Mouse (Mus musculus): ENCODE measurements around the gene Olfr1239. TPM values are rescaled to one million over a fixed set of nuclear protein-coding genes. Genes with fewer than 3 reads are reported as not detected.

The Olfr1239 gene
- polyA plus RNA-seq (2015; fragmentation: Nextera tagmentation; extraction: Ambion mirVana), result not detected in 2 replicates

DNA sequence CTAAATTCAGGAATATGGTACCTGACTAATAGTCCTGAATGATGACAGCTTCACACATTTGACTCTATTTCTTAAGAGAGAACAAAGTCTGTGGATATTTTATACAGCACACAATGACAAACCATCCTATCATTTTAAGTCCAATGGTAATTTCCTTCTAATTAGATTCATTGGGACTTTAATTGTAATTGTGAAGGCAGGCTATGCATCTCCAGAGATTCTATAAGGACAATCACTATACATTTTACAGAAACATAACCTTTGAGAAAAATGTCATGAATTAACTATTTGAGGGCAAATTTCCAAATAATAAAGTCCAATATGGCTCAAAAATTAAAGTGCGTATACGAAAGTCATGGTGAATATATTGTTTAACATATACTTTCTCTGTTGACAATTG lies at the start of gene Olfr1239:
Gene Olfr1239 (minus strand): TSS at position 101 of the 400 bp plus-strand sequence.
- no peak for ATAC-seq (replicated peaks; ENCODE audit: low FRiP score)
- no peak within 1 kb of the TSS for H3K27ac ChIP-seq
- no peaks in the 10 kb centered on the region for H3K9me3 ChIP-seq (replicated peaks)
- no peak within 1 kb of the TSS for H3K9ac ChIP-seq
- H3K27me3 ChIP-seq, result no peaks in the 10 kb centered on the region
- H3K36me3 ChIP-seq, result no peaks in the 10 kb centered on the region
- 88% methylated on average over 2 of the region's 2 CpGs for WGBS
- no peak within 1 kb of the TSS for H3K4me2 ChIP-seq
- H3K4me1 ChIP-seq, result no peaks in the 10 kb centered on the region
- H3K4me3 ChIP-seq (replicated peaks), result no peak within 1 kb of the TSS

DNA sequence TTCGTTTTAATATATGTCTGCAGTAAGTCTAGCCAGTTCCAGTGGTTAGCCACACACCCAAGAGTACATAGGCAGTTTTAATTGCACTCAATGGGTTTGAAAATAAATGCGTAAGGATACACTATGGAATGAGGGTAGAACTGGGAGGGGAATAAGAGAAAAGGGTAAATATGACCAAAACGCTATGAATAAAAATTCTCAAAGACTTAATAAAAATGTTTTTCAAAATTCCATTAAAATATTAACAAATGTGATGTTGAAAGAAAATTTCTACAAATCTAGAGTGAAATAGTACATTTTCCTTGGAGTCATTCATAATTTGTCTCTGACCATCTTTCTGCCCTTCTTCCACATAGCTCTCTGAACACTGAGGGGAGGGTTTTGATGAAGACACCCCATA lies 22.7 kb upstream of the Olfr1239 start, which contains the start of gene Olfr1240:
Gene Olfr1240 (minus strand): TSS at position 101 of the 400 bp plus-strand sequence.
- H3K27me3 ChIP-seq, result no peaks in the 10 kb centered on the region
- no peaks in the 10 kb centered on the region for H3K9me3 ChIP-seq (replicated peaks)
- no peak within 1 kb of the TSS for H3K9ac ChIP-seq
- no peak within 1 kb of the TSS for H3K4me3 ChIP-seq (replicated peaks)
- H3K4me1 ChIP-seq, result no peaks in the 10 kb centered on the region
- H3K27ac ChIP-seq, result no peak within 1 kb of the TSS
- no peaks in the 10 kb centered on the region for H3K36me3 ChIP-seq
- no peak within 1 kb of the TSS for H3K4me2 ChIP-seq
- 89% methylated on average over 3 of the region's 3 CpGs for WGBS
- ATAC-seq (replicated peaks; ENCODE audit: low FRiP score), result no peak

DNA sequence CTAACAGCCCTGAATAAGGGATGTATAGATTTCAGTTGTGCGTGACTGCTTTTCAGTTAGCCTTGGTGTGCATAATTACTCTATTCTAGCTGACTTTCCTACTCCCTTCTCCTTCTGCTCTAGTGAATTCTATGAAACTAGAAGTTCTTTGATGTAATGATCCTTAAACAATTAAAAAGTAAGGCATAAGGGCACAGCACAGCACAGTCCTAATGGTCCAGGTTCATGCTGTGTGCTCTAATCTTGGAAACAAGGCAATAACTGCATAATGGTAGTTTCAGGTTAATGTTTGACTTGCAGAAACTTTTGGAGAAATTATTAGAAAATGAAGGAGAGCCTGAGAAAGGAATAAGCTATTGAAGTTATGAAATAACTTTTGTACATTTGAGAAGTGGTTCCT lies 5.7 kb downstream of the Olfr1239 start:
- no peaks in the 10 kb centered on the region for H3K9me3 ChIP-seq (replicated peaks)
- 75% methylated on average over 1 of the region's 1 CpGs for WGBS
- ATAC-seq (replicated peaks; ENCODE audit: low FRiP score), result peak; percentile 82

DNA sequence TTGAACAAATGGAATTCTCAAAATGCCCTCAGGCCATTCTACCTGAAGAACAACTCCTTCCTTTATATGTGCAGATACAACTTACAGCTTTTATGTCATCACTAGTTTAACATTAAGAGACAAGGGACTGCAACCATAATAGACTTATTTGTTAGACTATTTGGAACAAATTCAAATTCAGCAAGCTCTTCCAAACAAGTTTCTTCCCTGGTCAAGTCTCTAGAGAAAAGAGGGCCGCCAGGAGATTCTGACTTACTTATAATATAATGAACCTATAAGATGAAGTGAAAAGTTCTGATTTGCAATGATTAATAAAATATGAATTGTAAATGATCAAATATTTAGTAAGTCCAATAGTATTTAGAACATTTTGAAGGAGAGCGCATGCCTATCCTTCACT lies 10.6 kb downstream of the Olfr1239 start, which contains the start of gene Olfr1238:
Gene Olfr1238 (minus strand): TSS at position 101 of the 400 bp plus-strand sequence.
- H3K27me3 ChIP-seq, result no peaks in the 10 kb centered on the region
- 93% methylated on average over 2 of the region's 2 CpGs for WGBS
- no peaks in the 10 kb centered on the region for H3K36me3 ChIP-seq
- no peaks in the 10 kb centered on the region for H3K4me1 ChIP-seq
- no peak within 1 kb of the TSS for H3K4me3 ChIP-seq (replicated peaks)
- no peaks in the 10 kb centered on the region for H3K9me3 ChIP-seq (replicated peaks)
- H3K4me2 ChIP-seq, result no peak within 1 kb of the TSS
- no peak within 1 kb of the TSS for H3K27ac ChIP-seq
- no peak for ATAC-seq (replicated peaks; ENCODE audit: low FRiP score)
- no peak within 1 kb of the TSS for H3K9ac ChIP-seq

More for the DNA sequence above, 5.7 kb downstream of the Olfr1239 start:
- no peak overlapping the region for H3K4me3 ChIP-seq (replicated peaks)
- H3K27ac ChIP-seq, result no peak overlapping the region
- no peaks in the 10 kb centered on the region for H3K27me3 ChIP-seq
- H3K4me1 ChIP-seq, result no peaks in the 10 kb centered on the region
- no peak overlapping the region for H3K4me2 ChIP-seq
- H3K9ac ChIP-seq, result no peak overlapping the region
- H3K36me3 ChIP-seq, result no peaks in the 10 kb centered on the region

DNA sequence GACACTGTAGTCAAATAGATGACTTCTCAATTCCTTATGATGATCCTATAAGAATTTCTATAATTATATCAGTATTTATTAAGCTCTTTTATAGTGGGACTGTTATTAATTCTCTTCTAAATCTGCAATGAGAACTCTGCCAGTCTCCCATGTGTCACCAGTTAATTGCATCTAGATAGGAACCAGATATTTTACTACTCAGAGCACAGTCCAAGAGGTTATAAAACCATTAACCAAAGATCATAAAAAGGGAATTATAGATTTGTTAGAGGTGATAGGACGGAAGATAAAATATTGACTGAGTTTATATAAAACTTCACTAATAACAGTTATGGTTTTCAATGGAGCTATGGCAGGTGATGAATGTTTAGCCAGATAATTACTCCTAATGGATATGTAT lies 19.3 kb downstream of the Olfr1239 start:
- H3K4me3 ChIP-seq (replicated peaks), result no peak overlapping the region
- no peak for ATAC-seq (replicated peaks; ENCODE audit: low FRiP score)
- no peaks in the 10 kb centered on the region for H3K27me3 ChIP-seq
- H3K9me3 ChIP-seq (replicated peaks), result no peaks in the 10 kb centered on the region
- no peaks in the 10 kb centered on the region for H3K36me3 ChIP-seq
- H3K27ac ChIP-seq, result no peak overlapping the region
- WGBS, result 78% methylated on average over 1 of the region's 1 CpGs
- no peak overlapping the region for H3K4me2 ChIP-seq
- no peaks in the 10 kb centered on the region for H3K4me1 ChIP-seq
- no peak overlapping the region for H3K9ac ChIP-seq

Other genes with a start within 250 kb of the Olfr1239 start
- not detected in 2 replicates for gene Olfr1225, start 245.7 kb downstream of the Olfr1239 start, polyA plus RNA-seq (2015; fragmentation: Nextera tagmentation; extraction: Ambion mirVana)
- gene Olfr1226, start 220.4 kb downstream of the Olfr1239 start, polyA plus RNA-seq (2015; fragmentation: Nextera tagmentation; extraction: Ambion mirVana), result not detected in 2 replicates
- not detected in 2 replicates for gene Olfr1228, start 166.3 kb downstream of the Olfr1239 start, polyA plus RNA-seq (2015; fragmentation: Nextera tagmentation; extraction: Ambion mirVana)
- not detected in 2 replicates for gene Olfr1229, start 132.4 kb downstream of the Olfr1239 start, polyA plus RNA-seq (2015; fragmentation: Nextera tagmentation; extraction: Ambion mirVana)
- not detected in 2 replicates for gene Olfr1230, start 123.1 kb downstream of the Olfr1239 start, polyA plus RNA-seq (2015; fragmentation: Nextera tagmentation; extraction: Ambion mirVana)
- gene Olfr1231, start 113.3 kb downstream of the Olfr1239 start, polyA plus RNA-seq (2015; fragmentation: Nextera tagmentation; extraction: Ambion mirVana), result not detected in 2 replicates
- not detected in 2 replicates for gene Olfr1232, start 90.7 kb downstream of the Olfr1239 start, polyA plus RNA-seq (2015; fragmentation: Nextera tagmentation; extraction: Ambion mirVana)
- not detected in 2 replicates for gene Olfr1233, start 78.0 kb downstream of the Olfr1239 start, polyA plus RNA-seq (2015; fragmentation: Nextera tagmentation; extraction: Ambion mirVana)
- gene Olfr1234, start 55.5 kb downstream of the Olfr1239 start, polyA plus RNA-seq (2015; fragmentation: Nextera tagmentation; extraction: Ambion mirVana), result not detected in 2 replicates
- not detected in 2 replicates for gene Olfr1238, start 10.7 kb downstream of the Olfr1239 start, polyA plus RNA-seq (2015; fragmentation: Nextera tagmentation; extraction: Ambion mirVana)
- gene Olfr1240, start 22.6 kb upstream of the Olfr1239 start, polyA plus RNA-seq (2015; fragmentation: Nextera tagmentation; extraction: Ambion mirVana), result not detected in 2 replicates
- not detected in 2 replicates for gene Olfr1241, start 66.7 kb upstream of the Olfr1239 start, polyA plus RNA-seq (2015; fragmentation: Nextera tagmentation; extraction: Ambion mirVana)
- gene Olfr1242, start 77.9 kb upstream of the Olfr1239 start, polyA plus RNA-seq (2015; fragmentation: Nextera tagmentation; extraction: Ambion mirVana), result not detected in 2 replicates
- not detected in 2 replicates for gene Olfr1243, start 111.1 kb upstream of the Olfr1239 start, polyA plus RNA-seq (2015; fragmentation: Nextera tagmentation; extraction: Ambion mirVana)
- gene Olfr1245, start 158.0 kb upstream of the Olfr1239 start, polyA plus RNA-seq (2015; fragmentation: Nextera tagmentation; extraction: Ambion mirVana), result not detected in 2 replicates
- not detected in 2 replicates for gene Olfr1246, start 172.8 kb upstream of the Olfr1239 start, polyA plus RNA-seq (2015; fragmentation: Nextera tagmentation; extraction: Ambion mirVana)
- not detected in 2 replicates for gene Olfr1247, start 193.7 kb upstream of the Olfr1239 start, polyA plus RNA-seq (2015; fragmentation: Nextera tagmentation; extraction: Ambion mirVana)
- not detected in 2 replicates for gene Olfr1248, start 197.8 kb upstream of the Olfr1239 start, polyA plus RNA-seq (2015; fragmentation: Nextera tagmentation; extraction: Ambion mirVana)
- gene Olfr1249, start 214.6 kb upstream of the Olfr1239 start, polyA plus RNA-seq (2015; fragmentation: Nextera tagmentation; extraction: Ambion mirVana), result not detected in 2 replicates
- not detected in 2 replicates for gene Olfr1250, start 241.1 kb upstream of the Olfr1239 start, polyA plus RNA-seq (2015; fragmentation: Nextera tagmentation; extraction: Ambion mirVana)

Data from kidney, embryonic 15.5 days (tissue).